Mouse (Mus musculus) layer of hippocampus, postnatal 14 days (tissue): ENCODE measurements at regions not wholly inside any gene's neighbourhood (a gene's known extent, or its start where the extent isn't known, plus 50 kb on each side); places are given as distances from the start of the nearest gene placed in this dataset.
A peak's percentile ranks its signal among the peaks of the same experiment; 100 is the strongest.

Experiments
- DNase-seq, 2 experiments: peaks; one replicate each; pipeline ENCODE4 v3.0.0; 2021 to 2022; ENCODE audit warnings: low spot score in 2 of 2, mixed read lengths in 1 of 2

- DNase-seq: no peak
These were observed 90.7 kb downstream of the Banf2 start for GRCm38 (mm10) chr2:144123395-144124034.

GRCm38 (mm10) chr2:144127082-144128037 is 94.5 kb downstream of the Banf2 start:
- DNase-seq: peak; percentile 47 to 57

- peak in 1 of 2 experiments; percentile 36 for DNase-seq
These were observed 95.2 kb downstream of the Banf2 start for GRCm38 (mm10) chr2:144128038-144128402.

- DNase-seq: no peak
These were observed 95.7 kb downstream of the Banf2 start for GRCm38 (mm10) chr2:144128527-144128926.

GRCm38 (mm10) chr2:144133806-144134574 is 101.1 kb downstream of the Banf2 start:
- DNase-seq: no peak

GRCm38 (mm10) chr2:144134575-144134958 is 101.7 kb downstream of the Banf2 start:
- peak in 1 of 2 experiments; percentile 20 for DNase-seq

- no peak for DNase-seq
These were observed 102.7 kb downstream of the Banf2 start for GRCm38 (mm10) chr2:144135586-144135985.

GRCm38 (mm10) chr2:144143620-144144384 is 110.9 kb downstream of the Banf2 start:
- DNase-seq: no peak

- no peak for DNase-seq
These were observed 111.8 kb downstream of the Banf2 start for GRCm38 (mm10) chr2:144144486-144145136.

GRCm38 (mm10) chr2:144156456-144157211 is 113.8 kb upstream of the Mgme1 start:
- DNase-seq: no peak

GRCm38 (mm10) chr2:144157343-144157742 is 113.1 kb upstream of the Mgme1 start:
- no peak for DNase-seq

GRCm38 (mm10) chr2:144158256-144158655 is 112.2 kb upstream of the Mgme1 start:
- DNase-seq: no peak

GRCm38 (mm10) chr2:144159854-144160331 is 110.6 kb upstream of the Mgme1 start:
- DNase-seq: no peak

GRCm38 (mm10) chr2:144160434-144160833 is 110.0 kb upstream of the Mgme1 start:
- no peak for DNase-seq

- no peak for DNase-seq
These were observed 108.6 kb upstream of the Mgme1 start for GRCm38 (mm10) chr2:144161852-144162251.

GRCm38 (mm10) chr2:144164102-144164501 is 106.4 kb upstream of the Mgme1 start:
- DNase-seq: peak in 1 of 2 experiments; percentile 15

GRCm38 (mm10) chr2:144164986-144165821 is 105.3 kb upstream of the Mgme1 start:
- DNase-seq: peak; percentile 51 to 64

GRCm38 (mm10) chr2:144166102-144166750 is 104.2 kb upstream of the Mgme1 start:
- no peak for DNase-seq
